Mouse (Mus musculus): ENCODE results near the gene Vps45. TPM values are rescaled to one million over a fixed set of nuclear protein-coding genes. Genes with fewer than 3 reads are reported as not detected.
"Not testable (repeated sequence)": the region's sequence is repeated elsewhere in the genome, so short reads cannot be mapped to it uniquely, and the experiment has no call there.

Vps45 gene
- total and polyA plus RNA-seq, 3 experiments, result 6.1 to 28.7 (median 16.1) TPM

DNA sequence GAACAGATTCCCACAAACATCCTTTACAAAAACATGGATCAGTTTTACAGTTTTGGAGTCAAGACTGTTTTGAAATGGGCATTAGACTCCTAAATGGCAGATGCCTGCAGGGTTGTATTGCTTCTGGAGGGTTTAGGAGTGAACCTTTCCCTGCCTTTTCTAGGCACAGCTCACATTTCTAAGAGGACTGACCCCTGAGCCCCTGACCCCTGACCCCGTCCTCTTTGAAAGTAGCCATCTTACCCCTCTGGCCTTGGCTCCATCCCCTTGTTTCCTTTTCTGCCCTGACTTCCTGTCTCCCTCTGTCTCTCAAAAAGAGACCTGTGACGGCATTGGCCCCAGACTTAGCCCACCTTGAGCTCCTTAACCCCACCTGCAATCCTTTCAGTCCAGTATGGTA is 95.0 kb downstream of the Vps45 start:
- Histone ChIP-seq H3K9me3 (replicated peaks) (peaks cover 4% of the 10 kb centered on the region), H3K4me3 (ENCODE audit: low read depth, low read length) (no peak overlapping the region), H3K36me3 (replicated peaks) (no peaks in the 10 kb centered on the region), H3K27me3 (ENCODE audit: insufficient read depth, low read length) (peaks cover 30% of the 10 kb centered on the region), H3K4me1 (ENCODE audit: insufficient read depth, low read depth, low read length) (peaks cover 21% of the 10 kb centered on the region)
- TF ChIP-seq POLR2AphosphoS5 (IDR thresholded peaks at IDR 0.05; ENCODE audit: insufficient replicate concordance, low read depth, low read length), result no peak
- TF ChIP-seq GATA1 (IDR thresholded peaks at IDR 0.05; ENCODE audit: borderline replicate concordance, low read length), result no peak
- no peak for TF ChIP-seq GATA2 (IDR thresholded peaks at IDR 0.05; ENCODE audit: borderline replicate concordance, low read depth, low read length)
- no peak for TF ChIP-seq TAL1 (conservative IDR thresholded peaks at IDR 0.05; ENCODE audit: low read depth, low read length)
- no peak for TF ChIP-seq CTCF (IDR thresholded peaks at IDR 0.05; ENCODE audit: low read depth, low read length)
- DNase-seq (ENCODE audit: low spot score) (no peak), ATAC-seq (ENCODE audit: extremely low read depth, insufficient number of reproducible peaks, low FRiP score, poor library complexity, severe bottlenecking) (no peak)

DNA sequence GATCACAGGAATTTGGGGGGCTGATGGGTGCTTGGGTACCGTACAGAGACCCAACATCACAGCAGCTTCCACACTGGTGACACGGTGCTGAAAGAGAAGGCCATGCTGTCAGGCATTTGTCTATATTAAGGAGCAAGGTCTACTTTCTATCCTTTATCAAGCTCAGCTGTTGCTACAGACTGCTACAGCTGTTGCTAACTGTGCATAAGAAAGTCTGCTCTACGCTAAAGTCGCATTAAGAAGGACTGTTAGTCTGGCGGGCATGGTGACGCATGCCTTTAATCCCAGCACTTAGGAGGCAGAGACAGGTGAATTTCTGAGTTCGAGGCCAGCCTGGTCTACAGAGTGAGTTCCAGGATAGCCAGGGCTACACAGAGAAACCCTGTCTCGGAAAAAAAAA is 96.1 kb downstream of the Vps45 start:
- ATAC-seq (ENCODE audit: extremely low read depth, insufficient number of reproducible peaks, low FRiP score, poor library complexity, severe bottlenecking); H3K9me3 ChIP-seq (replicated peaks); H3K36me3 ChIP-seq (replicated peaks); H3K4me3 ChIP-seq (ENCODE audit: low read depth, low read length); DNase-seq (ENCODE audit: low spot score): not testable (repeated sequence)
- Histone ChIP-seq H3K4me1 (ENCODE audit: insufficient read depth, low read depth, low read length) (peaks cover 31% of the 10 kb centered on the region), H3K27me3 (ENCODE audit: insufficient read depth, low read length) (peaks cover 30% of the 10 kb centered on the region)

DNA sequence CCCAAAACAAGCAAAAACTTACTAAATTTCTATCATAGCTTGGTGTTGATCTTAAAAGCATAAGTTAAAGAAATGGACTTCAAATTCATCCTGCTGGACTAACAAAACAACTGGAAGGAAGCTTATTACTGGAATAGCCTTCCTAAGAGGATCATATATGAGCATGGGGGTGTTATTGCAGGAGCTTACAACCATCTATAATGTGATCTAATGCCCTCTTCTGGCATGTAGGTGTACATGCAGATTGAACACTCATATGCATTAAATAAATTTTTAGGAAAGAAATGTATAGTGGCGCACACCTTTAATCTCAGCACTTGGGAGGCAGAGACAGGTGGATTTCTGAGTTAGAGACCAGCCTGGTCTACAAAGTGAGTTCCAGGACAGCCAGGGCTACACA is 98.5 kb downstream of the Vps45 start:
- TF ChIP-seq POLR2AphosphoS5 (IDR thresholded peaks at IDR 0.05; ENCODE audit: insufficient replicate concordance, low read depth, low read length) (no peak), GATA1 (IDR thresholded peaks at IDR 0.05; ENCODE audit: borderline replicate concordance, low read length) (no peak), GATA2 (IDR thresholded peaks at IDR 0.05; ENCODE audit: borderline replicate concordance, low read depth, low read length) (no peak), CTCF (IDR thresholded peaks at IDR 0.05; ENCODE audit: low read depth, low read length) (no peak), TAL1 (conservative IDR thresholded peaks at IDR 0.05; ENCODE audit: low read depth, low read length) (no peak)
- no peak overlapping the region for H3K4me3 ChIP-seq (ENCODE audit: low read depth, low read length)
- DNase-seq (ENCODE audit: low spot score), result no peak
- H3K4me1 ChIP-seq (ENCODE audit: insufficient read depth, low read depth, low read length), result peaks cover 44% of the 10 kb centered on the region
- no peak for ATAC-seq (ENCODE audit: extremely low read depth, insufficient number of reproducible peaks, low FRiP score, poor library complexity, severe bottlenecking)
- H3K36me3 ChIP-seq (replicated peaks), result no peaks in the 10 kb centered on the region
- peaks cover 4% of the 10 kb centered on the region for H3K9me3 ChIP-seq (replicated peaks)
- H3K27me3 ChIP-seq (ENCODE audit: insufficient read depth, low read length), result peaks cover 18% of the 10 kb centered on the region

DNA sequence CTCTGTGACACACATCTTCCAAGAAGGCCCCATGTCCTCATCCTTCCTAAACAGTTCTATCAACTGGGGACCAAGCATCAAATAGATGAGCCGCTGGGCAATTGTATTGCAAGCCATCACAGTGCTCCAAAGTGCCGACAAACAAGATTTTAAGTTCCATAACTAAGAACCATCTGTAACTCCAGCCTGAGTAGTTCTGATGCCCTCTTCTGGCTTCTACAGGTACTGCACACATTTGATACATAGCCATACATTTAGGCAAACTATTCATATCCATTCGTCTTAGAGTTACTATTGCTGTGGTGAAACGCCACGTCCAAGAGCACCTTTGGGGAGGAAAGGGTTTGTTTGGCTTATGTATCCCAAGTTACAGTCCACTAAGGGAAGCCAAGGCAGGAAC is 99.2 kb downstream of the Vps45 start:
- H3K27me3 ChIP-seq (ENCODE audit: insufficient read depth, low read length), result peaks cover 13% of the 10 kb centered on the region
- H3K9me3 ChIP-seq (replicated peaks), result peaks cover 8% of the 10 kb centered on the region
- no peak overlapping the region for H3K4me3 ChIP-seq (ENCODE audit: low read depth, low read length)
- ATAC-seq (ENCODE audit: extremely low read depth, insufficient number of reproducible peaks, low FRiP score, poor library complexity, severe bottlenecking) (no peak), DNase-seq (ENCODE audit: low spot score) (no peak)
- H3K36me3 ChIP-seq (replicated peaks), result no peaks in the 10 kb centered on the region
- no peak for TF ChIP-seq POLR2AphosphoS5 (IDR thresholded peaks at IDR 0.05; ENCODE audit: insufficient replicate concordance, low read depth, low read length)
- TF ChIP-seq CTCF (IDR thresholded peaks at IDR 0.05; ENCODE audit: low read depth, low read length), result peak; percentile 31; the same call in 1 of the 2 replicates
- TF ChIP-seq TAL1 (conservative IDR thresholded peaks at IDR 0.05; ENCODE audit: low read depth, low read length), result no peak
- TF ChIP-seq GATA2 (IDR thresholded peaks at IDR 0.05; ENCODE audit: borderline replicate concordance, low read depth, low read length), result no peak
- peaks cover 42% of the 10 kb centered on the region for H3K4me1 ChIP-seq (ENCODE audit: insufficient read depth, low read depth, low read length)

GRCm38 (mm10) chr3:95957359-95958148 is 100.7 kb downstream of the Vps45 start:
- no peak for ATAC-seq (ENCODE audit: extremely low read depth, insufficient number of reproducible peaks, low FRiP score, poor library complexity, severe bottlenecking)
- peaks cover 48% of the 10 kb centered on the region for H3K4me1 ChIP-seq (ENCODE audit: insufficient read depth, low read depth, low read length)
- no peak for DNase-seq (ENCODE audit: low spot score)
- H3K4me3 ChIP-seq (ENCODE audit: low read depth, low read length), result no peak overlapping the region; the same call in 1 of the 2 replicates
- peaks cover 8% of the 10 kb centered on the region for H3K9me3 ChIP-seq (replicated peaks)
- H3K36me3 ChIP-seq (replicated peaks), result no peaks in the 10 kb centered on the region
- peaks cover 11% of the 10 kb centered on the region for H3K27me3 ChIP-seq (ENCODE audit: insufficient read depth, low read length)
- TF ChIP-seq GATA2 (IDR thresholded peaks at IDR 0.05; ENCODE audit: borderline replicate concordance, low read depth, low read length) (no peak), CTCF (IDR thresholded peaks at IDR 0.05; ENCODE audit: low read depth, low read length) (no peak), GATA1 (IDR thresholded peaks at IDR 0.05; ENCODE audit: borderline replicate concordance, low read length) (no peak), TAL1 (conservative IDR thresholded peaks at IDR 0.05; ENCODE audit: low read depth, low read length) (no peak), POLR2AphosphoS5 (IDR thresholded peaks at IDR 0.05; ENCODE audit: insufficient replicate concordance, low read depth, low read length) (no peak)

DNA sequence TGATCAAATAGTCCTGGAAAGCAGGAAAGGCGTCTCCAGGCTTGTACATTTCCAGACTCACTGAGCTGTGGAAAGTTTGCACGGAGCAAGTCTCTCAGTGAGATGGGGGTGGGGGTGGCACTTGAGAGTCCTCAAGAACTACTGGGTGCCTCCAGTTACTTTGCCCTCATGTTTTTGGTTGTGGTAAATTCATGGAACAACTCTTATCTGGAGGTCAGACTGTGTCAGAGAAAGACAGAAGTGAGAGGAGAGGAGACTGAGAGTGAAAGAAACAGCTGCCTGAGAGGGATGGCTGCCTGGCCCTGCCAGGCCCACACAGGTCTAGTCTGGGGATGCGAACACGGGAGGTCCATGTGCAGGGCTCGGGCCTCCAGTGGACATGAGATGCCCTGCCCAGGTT is 102.9 kb downstream of the Vps45 start:
- peaks cover 54% of the 10 kb centered on the region for H3K4me1 ChIP-seq (ENCODE audit: insufficient read depth, low read depth, low read length)
- H3K9me3 ChIP-seq (replicated peaks), result peaks cover 8% of the 10 kb centered on the region
- no peak for DNase-seq (ENCODE audit: low spot score)
- H3K4me3 ChIP-seq (ENCODE audit: low read depth, low read length), result no peak overlapping the region; the same call in 1 of the 2 replicates
- no peak for TF ChIP-seq GATA2 (IDR thresholded peaks at IDR 0.05; ENCODE audit: borderline replicate concordance, low read depth, low read length)
- no peak for TF ChIP-seq POLR2AphosphoS5 (IDR thresholded peaks at IDR 0.05; ENCODE audit: insufficient replicate concordance, low read depth, low read length)
- no peak for TF ChIP-seq CTCF (IDR thresholded peaks at IDR 0.05; ENCODE audit: low read depth, low read length)
- TF ChIP-seq TAL1 (conservative IDR thresholded peaks at IDR 0.05; ENCODE audit: low read depth, low read length), result no peak
- TF ChIP-seq GATA1 (IDR thresholded peaks at IDR 0.05; ENCODE audit: borderline replicate concordance, low read length), result no peak
- peaks cover 7% of the 10 kb centered on the region for H3K36me3 ChIP-seq (replicated peaks)
- ATAC-seq (ENCODE audit: extremely low read depth, insufficient number of reproducible peaks, low FRiP score, poor library complexity, severe bottlenecking), result no peak
- H3K27me3 ChIP-seq (ENCODE audit: insufficient read depth, low read length), result no peaks in the 10 kb centered on the region

DNA sequence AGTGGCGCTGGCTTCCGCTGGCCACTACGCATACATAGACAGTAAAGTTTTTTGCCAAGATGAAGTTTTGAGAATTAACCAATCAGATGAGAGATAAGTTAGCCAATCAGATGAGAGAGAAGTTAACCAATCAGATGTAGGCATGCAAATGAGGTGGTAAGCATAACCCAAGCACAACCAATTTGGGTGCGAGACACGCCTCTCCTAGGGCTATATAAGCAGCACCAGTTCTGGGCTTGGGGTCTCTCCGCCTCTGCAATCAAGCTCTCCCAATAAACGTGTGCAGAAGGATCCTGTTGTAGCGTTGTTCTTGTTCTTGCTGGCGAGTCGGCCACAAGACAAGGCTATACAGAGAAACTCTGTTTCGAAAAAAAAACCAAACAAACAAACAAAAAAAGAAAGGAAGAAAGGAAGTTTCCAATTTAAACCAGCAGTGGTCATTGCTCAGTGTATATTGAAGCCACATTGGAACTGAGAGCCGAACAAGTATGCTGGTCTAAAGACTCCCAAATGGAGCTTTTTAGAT is 103.6 kb downstream of the Vps45 start:
- not testable (repeated sequence) for H3K36me3 ChIP-seq (replicated peaks); H3K9me3 ChIP-seq (replicated peaks); ATAC-seq (ENCODE audit: extremely low read depth, insufficient number of reproducible peaks, low FRiP score, poor library complexity, severe bottlenecking); H3K4me3 ChIP-seq (ENCODE audit: low read depth, low read length); DNase-seq (ENCODE audit: low spot score); H3K27me3 ChIP-seq (ENCODE audit: insufficient read depth, low read length)
- H3K4me1 ChIP-seq (ENCODE audit: insufficient read depth, low read depth, low read length), result peaks cover 52% of the 10 kb centered on the region
